Mouse (Mus musculus): ENCODE data around the gene Cd36. TPM values are rescaled to one million over a fixed set of nuclear protein-coding genes. Genes with fewer than 3 reads are reported as not detected.

Gene Cd36
- polyA plus RNA-seq, 1 experiment from 2014 or later: 40.7 TPM

- no peak overlapping the region for H3K4me2 ChIP-seq (ENCODE audit: low read depth, low read length)
- peak; percentile 63 for ATAC-seq (ENCODE audit: low read depth)
- H3K9ac ChIP-seq (ENCODE audit: low read length): no peak overlapping the region
Measured at GRCm38 (mm10) chr5:17835302-17836097, 53.1 kb downstream of the Cd36 start.

DNA sequence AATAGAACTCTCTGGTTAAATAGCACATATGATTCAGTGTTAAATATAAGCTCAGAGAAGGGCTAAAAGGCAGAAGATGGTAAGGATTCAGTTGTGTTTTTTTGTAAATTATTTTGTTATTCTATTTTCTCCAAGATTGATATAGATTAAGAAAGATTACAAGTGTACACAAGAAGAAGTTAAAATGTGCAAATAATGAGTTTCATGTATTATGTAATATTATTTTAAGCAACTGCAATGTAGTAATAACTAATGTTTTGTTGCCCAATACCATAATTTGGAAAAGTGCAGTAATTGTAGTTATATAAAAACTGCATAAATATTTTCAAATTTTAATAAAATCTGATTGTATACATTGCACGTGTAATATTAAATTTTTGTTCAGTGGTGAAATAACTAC, 54.8 kb downstream of the Cd36 start:
- H3K36me3 ChIP-seq (ENCODE audit: control insufficient read depth, insufficient read depth, low read length): no peaks in the 10 kb centered on the region
- no peak for ATAC-seq (ENCODE audit: low read depth)

More at GRCm38 (mm10) chr5:17835302-17836097, 53.1 kb downstream of the Cd36 start:
- Histone ChIP-seq H3K36me3 (ENCODE audit: control insufficient read depth, insufficient read depth, low read length) (no peaks in the 10 kb centered on the region), H3K9me3 (ENCODE audit: control insufficient read depth, low read length) (no peaks in the 10 kb centered on the region), H3K4me3 (ENCODE audit: low read length) (no peak overlapping the region), H3K27ac (ENCODE audit: low read length) (peak overlapping the region; percentile 13; the same call in 1 of the 2 replicates), H3K27me3 (ENCODE audit: control insufficient read depth, insufficient read depth, low read depth, low read length) (no peaks in the 10 kb centered on the region), H3K4me1 (replicated peaks; ENCODE audit: control insufficient read depth, insufficient read depth, low read length) (peaks cover 4% of the 10 kb centered on the region)
- 26% methylated on average over 4 of the region's 4 CpGs for WGBS

GRCm38 (mm10) chr5:17830536-17830935, 58.1 kb downstream of the Cd36 start:
- H3K4me1 ChIP-seq (replicated peaks; ENCODE audit: control insufficient read depth, insufficient read depth, low read length): 0 out of 2 replicates have a peak, but pooled peaks cover under 1% of the 10 kb centered on the region
- no peaks in the 10 kb centered on the region for H3K27me3 ChIP-seq (ENCODE audit: control insufficient read depth, insufficient read depth, low read depth, low read length)
- no peaks in the 10 kb centered on the region for H3K36me3 ChIP-seq (ENCODE audit: control insufficient read depth, insufficient read depth, low read length)
- peak; percentile 67; the same call in 1 of the 2 replicates for ATAC-seq (ENCODE audit: low read depth)
- peak overlapping the region; percentile 33 for H3K4me2 ChIP-seq (ENCODE audit: low read depth, low read length)
- no peaks in the 10 kb centered on the region for H3K9me3 ChIP-seq (ENCODE audit: control insufficient read depth, low read length)
- peak overlapping the region; percentile 19; the same call in 1 of the 2 replicates for H3K4me3 ChIP-seq (ENCODE audit: low read length)
- peak overlapping the region; percentile 91 for H3K27ac ChIP-seq (ENCODE audit: low read length)
- H3K9ac ChIP-seq (ENCODE audit: low read length): no peak overlapping the region
- WGBS: 28% methylated on average over 2 of the region's 2 CpGs

More for the DNA sequence above, 54.8 kb downstream of the Cd36 start:
- no peaks in the 10 kb centered on the region for H3K27me3 ChIP-seq (ENCODE audit: control insufficient read depth, insufficient read depth, low read depth, low read length)
- WGBS: 85% methylated on average over 1 of the region's 1 CpGs
- H3K27ac ChIP-seq (ENCODE audit: low read length): no peak overlapping the region
- H3K4me2 ChIP-seq (ENCODE audit: low read depth, low read length): no peak overlapping the region
- 0 out of 2 replicates have a peak, but pooled peaks cover 4% of the 10 kb centered on the region for H3K4me1 ChIP-seq (replicated peaks; ENCODE audit: control insufficient read depth, insufficient read depth, low read length)
- H3K9ac ChIP-seq (ENCODE audit: low read length): no peak overlapping the region
- no peak overlapping the region for H3K4me3 ChIP-seq (ENCODE audit: low read length)
- H3K9me3 ChIP-seq (ENCODE audit: control insufficient read depth, low read length): no peaks in the 10 kb centered on the region

- Histone ChIP-seq H3K9me3 (ENCODE audit: control insufficient read depth, low read length) (no peaks in the 10 kb centered on the region), H3K27ac (ENCODE audit: low read length) (no peak overlapping the region), H3K4me2 (ENCODE audit: low read depth, low read length) (no peak overlapping the region), H3K9ac (ENCODE audit: low read length) (no peak overlapping the region), H3K4me3 (ENCODE audit: low read length) (no peak overlapping the region), H3K4me1 (replicated peaks; ENCODE audit: control insufficient read depth, insufficient read depth, low read length) (no peaks in the 10 kb centered on the region), H3K27me3 (ENCODE audit: control insufficient read depth, insufficient read depth, low read depth, low read length) (no peaks in the 10 kb centered on the region), H3K36me3 (ENCODE audit: control insufficient read depth, insufficient read depth, low read length) (no peaks in the 10 kb centered on the region)
- 76% methylated on average over 15 of the region's 15 CpGs for WGBS
- ATAC-seq (ENCODE audit: low read depth): no peak
Measured at GRCm38 (mm10) chr5:17828713-17829544, 59.7 kb downstream of the Cd36 start.

- Histone ChIP-seq H3K9me3 (ENCODE audit: control insufficient read depth, low read length) (no peaks in the 10 kb centered on the region), H3K9ac (ENCODE audit: low read length) (no peak overlapping the region), H3K4me3 (ENCODE audit: low read length) (no peak overlapping the region), H3K4me2 (ENCODE audit: low read depth, low read length) (no peak overlapping the region), H3K27ac (ENCODE audit: low read length) (peak overlapping the region; percentile 78), H3K36me3 (ENCODE audit: control insufficient read depth, insufficient read depth, low read length) (no peaks in the 10 kb centered on the region), H3K4me1 (replicated peaks; ENCODE audit: control insufficient read depth, insufficient read depth, low read length) (peaks cover 7% of the 10 kb centered on the region), H3K27me3 (ENCODE audit: control insufficient read depth, insufficient read depth, low read depth, low read length) (no peaks in the 10 kb centered on the region)
- WGBS: 23% methylated on average over 1 of the region's 1 CpGs
- peak; percentile 59; the same call in 1 of the 2 replicates for ATAC-seq (ENCODE audit: low read depth)
Measured at GRCm38 (mm10) chr5:17821395-17821794, 67.2 kb downstream of the Cd36 start.

DNA sequence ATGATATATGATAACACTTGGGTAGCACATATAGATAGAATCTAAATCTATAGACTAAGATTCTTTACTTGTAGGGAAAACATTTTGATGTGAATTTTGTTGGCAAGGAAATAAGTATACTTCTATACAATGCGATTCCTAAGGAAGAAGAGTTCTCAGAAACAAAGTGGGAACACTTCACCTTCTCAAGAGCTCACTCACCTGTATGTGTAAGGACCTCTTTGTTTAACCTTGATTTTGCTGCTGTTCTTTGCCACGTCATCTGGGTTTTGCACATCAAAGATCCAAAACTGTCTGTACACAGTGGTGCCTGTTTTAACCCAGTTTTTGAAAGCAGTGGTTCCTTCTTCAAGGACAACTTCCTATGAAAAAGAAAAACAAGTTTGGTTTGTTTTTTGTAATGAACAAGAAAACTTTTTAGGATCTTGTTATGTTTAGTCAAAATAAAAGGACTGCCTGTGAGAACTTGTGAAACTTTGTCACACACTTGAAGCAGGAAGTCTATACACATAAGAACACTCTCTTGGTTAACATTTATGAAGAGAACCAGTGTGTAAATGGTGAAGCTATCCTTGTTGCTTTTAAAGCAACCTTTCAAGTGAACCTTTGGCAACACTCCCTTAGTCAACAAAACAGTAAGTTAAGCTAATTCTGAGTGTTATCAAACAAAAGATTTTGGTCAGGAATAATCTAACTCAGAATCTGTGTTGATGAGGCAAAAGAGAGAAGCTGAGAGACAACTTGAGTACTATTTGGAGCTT, 68.2 kb downstream of the Cd36 start:
- WGBS: 61% methylated on average over 2 of the region's 2 CpGs
- Histone ChIP-seq H3K9me3 (ENCODE audit: control insufficient read depth, low read length) (no peaks in the 10 kb centered on the region), H3K4me3 (ENCODE audit: low read length) (no peak overlapping the region), H3K36me3 (ENCODE audit: control insufficient read depth, insufficient read depth, low read length) (no peaks in the 10 kb centered on the region), H3K4me2 (ENCODE audit: low read depth, low read length) (no peak overlapping the region), H3K9ac (ENCODE audit: low read length) (no peak overlapping the region), H3K27ac (ENCODE audit: low read length) (peak overlapping the region; percentile 31; the same call in 1 of the 2 replicates), H3K27me3 (ENCODE audit: control insufficient read depth, insufficient read depth, low read depth, low read length) (no peaks in the 10 kb centered on the region), H3K4me1 (replicated peaks; ENCODE audit: control insufficient read depth, insufficient read depth, low read length) (peaks cover 7% of the 10 kb centered on the region)
- peak; percentile 80; the same call in 1 of the 2 replicates for ATAC-seq (ENCODE audit: low read depth)

GRCm38 (mm10) chr5:17816170-17816569, 72.4 kb downstream of the Cd36 start:
- Histone ChIP-seq H3K4me1 (replicated peaks; ENCODE audit: control insufficient read depth, insufficient read depth, low read length) (peaks cover 2% of the 10 kb centered on the region), H3K4me2 (ENCODE audit: low read depth, low read length) (no peak overlapping the region), H3K9me3 (ENCODE audit: control insufficient read depth, low read length) (no peaks in the 10 kb centered on the region), H3K27ac (ENCODE audit: low read length) (no peak overlapping the region), H3K27me3 (ENCODE audit: control insufficient read depth, insufficient read depth, low read depth, low read length) (no peaks in the 10 kb centered on the region), H3K36me3 (ENCODE audit: control insufficient read depth, insufficient read depth, low read length) (no peaks in the 10 kb centered on the region), H3K9ac (ENCODE audit: low read length) (no peak overlapping the region), H3K4me3 (ENCODE audit: low read length) (no peak overlapping the region)
- WGBS: 0% methylated on average over 2 of the region's 2 CpGs
- ATAC-seq (ENCODE audit: low read depth): no peak

GRCm38 (mm10) chr5:17810336-17810735, 78.3 kb downstream of the Cd36 start:
- Histone ChIP-seq H3K27ac (ENCODE audit: low read length) (no peak overlapping the region), H3K9ac (ENCODE audit: low read length) (no peak overlapping the region), H3K36me3 (ENCODE audit: control insufficient read depth, insufficient read depth, low read length) (no peaks in the 10 kb centered on the region), H3K4me1 (replicated peaks; ENCODE audit: control insufficient read depth, insufficient read depth, low read length) (no peaks in the 10 kb centered on the region), H3K4me2 (ENCODE audit: low read depth, low read length) (no peak overlapping the region), H3K27me3 (ENCODE audit: control insufficient read depth, insufficient read depth, low read depth, low read length) (no peaks in the 10 kb centered on the region), H3K4me3 (ENCODE audit: low read length) (no peak overlapping the region), H3K9me3 (ENCODE audit: control insufficient read depth, low read length) (no peaks in the 10 kb centered on the region)
- WGBS: 45% methylated on average over 1 of the region's 1 CpGs
- no peak for ATAC-seq (ENCODE audit: low read depth)
